Comparison of ENCODE assay signal across 30 mouse cellular contexts in the genomic region with DNA sequence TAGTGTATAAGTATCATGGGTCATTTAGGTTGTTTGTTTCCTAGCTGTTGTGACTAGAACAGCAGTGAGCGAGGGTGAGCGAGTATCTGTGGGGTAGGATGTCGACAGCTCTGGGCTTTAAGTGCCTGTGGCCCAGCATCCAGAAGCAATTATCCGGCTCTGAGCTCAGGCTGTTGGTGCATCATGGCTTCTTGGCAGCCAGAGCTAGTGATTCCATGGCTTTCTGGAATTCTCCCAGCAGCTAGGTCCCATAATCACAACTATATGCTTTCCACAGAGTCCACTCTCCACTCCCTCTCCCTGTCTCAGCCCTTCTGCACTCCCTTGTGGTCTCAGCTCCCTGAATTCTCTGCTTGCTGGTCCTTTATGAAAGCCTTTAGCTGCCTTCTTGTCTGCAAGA.
A peak's percentile ranks its signal among the peaks of the same experiment; 100 is the strongest.
DNase-seq lines count a peak whose midpoint lies in the region; ATAC-seq and TF ChIP-seq lines count a peak whose summit lies in the region.
"Had no signal": no experiment of that assay in that cellular context is flagged by ENCODE, and none has a peak within 500 bp of the region (broad histone marks: within the 10 kb centered on the region; RNA-seq: fewer than 3 reads in every experiment).

No protein-coding gene starts in this region.

- no peak overlapping the region for H3K4me3 ChIP-seq in forebrain, postnatal 0 days (ENCODE audit: low read depth, low read length)
- no peak overlapping the region for H3K4me3 ChIP-seq in forebrain, embryonic 13.5 days
- H3K4me3 ChIP-seq: embryonic facial prominence, embryonic 13.5 days; forebrain, embryonic 10.5 days; forebrain, embryonic 15.5 days; gastrocnemius, adult 2 months; heart, adult 2 months; heart, embryonic 15.5 days; hindbrain, embryonic 10.5 days; hindbrain, embryonic 13.5 days; intestine, embryonic 15.5 days; kidney, embryonic 15.5 days had no signal

- H3K27me3 ChIP-seq in forebrain, postnatal 0 days (ENCODE audit: insufficient read depth, low read length), result no peaks in the 10 kb centered on the region
- no peaks in the 10 kb centered on the region for H3K27me3 ChIP-seq in forebrain, embryonic 13.5 days
- H3K27me3 ChIP-seq: embryonic facial prominence, embryonic 13.5 days; forebrain, embryonic 15.5 days; heart, embryonic 15.5 days; hindbrain, embryonic 13.5 days; intestine, embryonic 15.5 days; kidney, embryonic 15.5 days had no signal

- ATAC-seq in forebrain, postnatal 0 days, result no peak
- no peak for ATAC-seq in forebrain, embryonic 13.5 days
- ATAC-seq: activated CD4-positive, CD25-positive, alpha-beta regulatory T cell, adult 4 months; CD4-positive, CD25-positive, alpha-beta regulatory T cell, adult 4 months; forebrain, embryonic 15.5 days; hindbrain, embryonic 16.5 days; intestine, embryonic 15.5 days had no signal

- WGBS in forebrain, postnatal 0 days, result 64% methylated on average over 4 of the region's 4 CpGs
- 74% methylated on average over 4 of the region's 4 CpGs for WGBS in forebrain, embryonic 13.5 days

- no peak overlapping the region for H3K27ac ChIP-seq in forebrain, postnatal 0 days (ENCODE audit: low read depth, low read length)
- no peak overlapping the region for H3K27ac ChIP-seq in forebrain, embryonic 13.5 days
- H3K27ac ChIP-seq: embryonic facial prominence, embryonic 13.5 days; forebrain, embryonic 10.5 days; forebrain, embryonic 15.5 days; gastrocnemius, adult 2 months; heart, adult 2 months; heart, embryonic 15.5 days; hindbrain, embryonic 10.5 days; hindbrain, embryonic 13.5 days; intestine, embryonic 15.5 days; kidney, embryonic 15.5 days had no signal

- no peaks in the 10 kb centered on the region for H3K36me3 ChIP-seq in forebrain, postnatal 0 days (ENCODE audit: insufficient read depth)
- H3K36me3 ChIP-seq in forebrain, embryonic 13.5 days (ENCODE audit: poor library complexity, severe bottlenecking), result no peaks in the 10 kb centered on the region
- H3K36me3 ChIP-seq: embryonic facial prominence, embryonic 13.5 days; forebrain, embryonic 10.5 days; forebrain, embryonic 15.5 days; heart, embryonic 15.5 days; hindbrain, embryonic 10.5 days; hindbrain, embryonic 13.5 days; intestine, embryonic 15.5 days; kidney, embryonic 15.5 days had no signal

- H3K4me1 ChIP-seq in forebrain, postnatal 0 days (ENCODE audit: insufficient read depth), result no peaks in the 10 kb centered on the region
- H3K4me1 ChIP-seq in forebrain, embryonic 13.5 days, result no peaks in the 10 kb centered on the region
- H3K4me1 ChIP-seq: embryonic facial prominence, embryonic 13.5 days; forebrain, embryonic 15.5 days; intestine, embryonic 15.5 days; kidney, embryonic 15.5 days had no signal

- TF ChIP-seq CTCF in forebrain, postnatal 0 days (IDR thresholded peaks at IDR 0.05; ENCODE audit: low read depth), result no peak

- no peaks in the 10 kb centered on the region for H3K9me3 ChIP-seq in forebrain, postnatal 0 days (ENCODE audit: low read length)
- no peaks in the 10 kb centered on the region for H3K9me3 ChIP-seq in forebrain, embryonic 13.5 days (replicated peaks)
- H3K9me3 ChIP-seq: embryonic facial prominence, embryonic 13.5 days; forebrain, embryonic 10.5 days; forebrain, embryonic 15.5 days; heart, embryonic 15.5 days; hindbrain, embryonic 10.5 days; hindbrain, embryonic 13.5 days; intestine, embryonic 15.5 days; kidney, embryonic 15.5 days had no signal

- peak; percentile 18 to 19 for DNase-seq in cerebellum, postnatal 14 days
- no peak for DNase-seq in cerebellum, adult 9-10 months
- peak; percentile 18 for DNase-seq in forebrain, postnatal 0 days
- DNase-seq in NIH3T3 (ENCODE audit: low read depth), result peak; percentile 90
- no peak for DNase-seq in heart, adult 11 months
- DNase-seq: adrenal gland, adult 8-10 months; adrenal gland, postnatal 25 days; cerebellum, adult 11 months; cerebellum, adult 2 months; cerebellum, postnatal 25 days; gastrocnemius, adult 2 months; gastrocnemius, postnatal 14 days; heart, adult 2 months; heart, postnatal 10 days; heart, postnatal 36 days; kidney, adult 11 months; kidney, adult 8-10 months had no signal

- H3K9ac ChIP-seq in forebrain, postnatal 0 days, result no peak overlapping the region
- H3K9ac ChIP-seq in forebrain, embryonic 13.5 days, result no peak overlapping the region
- H3K9ac ChIP-seq: embryonic facial prominence, embryonic 13.5 days; forebrain, embryonic 15.5 days; heart, embryonic 15.5 days; hindbrain, embryonic 13.5 days; intestine, embryonic 15.5 days; kidney, embryonic 15.5 days had no signal

- H3K4me2 ChIP-seq in forebrain, postnatal 0 days (ENCODE audit: low read depth), result no peak overlapping the region
- no peak overlapping the region for H3K4me2 ChIP-seq in forebrain, embryonic 13.5 days
- H3K4me2 ChIP-seq: embryonic facial prominence, embryonic 13.5 days; forebrain, embryonic 15.5 days; heart, embryonic 11.5 days; heart, embryonic 15.5 days; hindbrain, embryonic 13.5 days; intestine, embryonic 15.5 days; kidney, embryonic 15.5 days had no signal

Comparison
In these comparisons a context has a peak if more than half of its experiments do, and no peak if none do; other contexts are left out.
1. DNase-seq: peak in cerebellum, postnatal 14 days (2 of 2), forebrain, postnatal 0 days (single experiment) and NIH3T3 (single experiment); none in cerebellum, adult 9-10 months (single experiment) and heart, adult 11 months (single experiment).